Mouse (Mus musculus) lung, postnatal 4 days (tissue): ENCODE measurements around the gene Depdc1a.
"Not testable (repeated sequence)": the region's sequence is repeated elsewhere in the genome, so short reads cannot be mapped to it uniquely, and the experiment has no call there.

Experiments used
- DNase-seq, 2 experiments: peaks; one replicate each; pipeline ENCODE4 v3.0.0; 2021

Depdc1a gene

DNA sequence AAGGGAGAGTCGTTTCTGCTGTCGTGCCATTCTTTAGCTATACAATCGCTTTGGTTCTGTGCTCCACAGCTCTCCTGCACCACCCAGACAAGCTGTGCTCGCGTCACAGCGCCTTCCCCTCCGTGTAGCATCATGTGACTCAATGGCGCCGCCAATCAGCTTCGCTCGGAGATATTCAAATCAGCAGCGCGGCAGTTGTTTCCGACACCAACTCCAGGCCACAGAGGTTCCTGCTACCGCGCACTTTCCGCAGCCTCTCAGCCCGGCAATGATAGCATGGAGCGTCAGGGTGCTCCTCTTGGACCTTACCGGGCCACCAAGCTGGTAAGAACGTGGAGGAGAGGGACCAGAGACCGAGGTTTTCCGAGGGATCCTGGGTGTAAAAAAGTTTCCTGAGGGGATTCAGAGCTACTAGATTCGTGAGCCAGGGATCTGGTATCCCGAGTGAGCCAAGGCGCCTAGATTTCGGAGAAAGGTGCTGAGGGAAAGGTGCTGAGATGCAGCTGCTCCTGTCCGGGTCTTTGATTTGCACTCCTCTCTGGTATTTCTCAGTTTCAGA, at the start of gene Depdc1a:
Gene Depdc1a, plus strand, starts transcription at position 191 of the 559 bp plus-strand sequence.
- DNase-seq = peak; percentile 92 to 94

DNA sequence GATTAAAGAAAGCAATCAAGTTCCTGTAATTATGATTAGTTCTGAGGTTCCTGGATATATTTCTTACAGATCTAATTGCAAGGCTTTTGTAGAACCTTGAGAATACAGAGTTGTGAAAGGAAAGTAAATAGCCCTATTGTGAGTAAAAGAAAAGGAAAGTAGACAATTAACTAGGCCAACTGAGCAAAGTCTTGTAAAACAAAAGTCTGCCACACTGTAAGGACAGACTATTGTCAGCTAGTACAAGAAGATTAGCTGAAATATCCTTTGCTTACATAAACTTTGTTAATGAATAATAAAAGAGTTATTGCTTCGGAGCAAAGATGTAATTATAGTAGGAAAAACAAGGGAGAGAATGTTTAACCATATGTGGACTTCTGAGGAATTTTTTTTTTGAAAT, 25.2 kb upstream of the Depdc1a start:
- no peak for DNase-seq

DNA sequence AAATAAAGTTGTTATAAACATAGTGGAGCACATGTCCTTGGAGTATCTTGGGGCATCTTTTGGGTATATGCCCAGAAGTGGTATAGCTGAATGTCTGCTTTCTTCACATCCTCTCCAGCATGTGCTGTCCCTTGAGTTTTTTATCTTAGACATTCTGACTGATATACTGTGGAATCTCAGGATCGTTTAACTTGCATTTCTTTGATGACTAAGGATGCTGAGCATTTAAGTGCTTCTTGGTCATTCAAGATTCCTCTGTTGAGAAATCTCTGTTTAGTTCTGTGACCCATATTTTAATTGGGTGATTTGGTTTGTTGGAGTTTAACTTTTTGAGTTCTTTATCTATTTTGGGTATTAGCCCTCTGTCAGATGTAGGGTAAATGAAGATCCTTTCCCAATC, 19.8 kb upstream of the Depdc1a start:
- DNase-seq = no peak

DNA sequence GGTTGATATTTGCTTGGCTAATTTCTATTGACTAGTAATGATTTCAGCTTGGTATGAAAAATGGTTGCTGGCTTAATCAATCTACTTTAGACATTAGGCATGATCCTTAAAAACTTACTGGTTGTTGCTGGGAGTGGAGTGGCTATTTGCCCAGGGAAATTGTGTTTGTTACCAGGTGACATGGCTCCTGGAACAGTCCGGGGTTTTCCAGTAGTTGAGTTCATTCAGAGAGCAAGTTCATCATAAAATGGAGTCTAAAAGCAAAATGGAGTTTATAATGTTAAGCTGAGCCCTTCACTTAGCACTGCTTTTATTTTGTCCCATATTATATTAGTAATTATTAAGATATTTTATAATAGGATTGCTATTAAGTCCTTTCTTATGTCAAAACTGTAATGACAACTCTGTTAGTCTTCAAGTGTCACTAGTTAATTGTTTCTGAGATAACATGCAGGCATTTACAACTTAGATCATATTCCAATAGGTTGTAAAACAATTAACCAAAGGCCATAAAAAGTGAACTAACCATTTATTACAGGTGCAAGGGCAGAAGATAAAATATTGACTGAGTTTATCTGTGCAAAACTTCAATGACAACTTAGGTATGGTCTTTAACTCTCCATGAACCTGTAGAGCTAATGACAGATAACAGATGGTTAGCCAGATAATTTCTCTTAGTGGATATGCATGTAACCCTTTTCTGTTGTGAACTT, 17.8 kb upstream of the Depdc1a start:
- DNase-seq = no peak

DNA sequence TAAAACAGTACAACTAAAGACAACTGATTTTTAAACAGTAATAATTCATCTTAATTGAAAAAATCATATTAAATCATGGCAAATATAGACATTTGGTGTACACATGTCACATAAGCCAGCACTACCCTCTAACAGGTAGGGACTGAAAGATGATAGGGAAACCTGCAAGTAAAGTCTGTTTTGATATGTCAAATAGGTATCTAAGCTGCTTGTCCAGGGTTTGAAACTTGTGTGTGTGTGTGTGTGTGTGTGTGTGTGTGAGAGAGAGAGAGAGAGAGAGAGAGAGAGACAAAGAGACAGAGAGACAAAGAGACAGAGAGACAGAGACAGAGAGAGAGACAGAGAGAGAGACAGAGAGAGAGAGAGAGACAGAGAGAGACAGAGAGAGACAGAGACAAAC, 524 bp upstream of the Depdc1a start:
- DNase-seq = not testable (repeated sequence)

DNA sequence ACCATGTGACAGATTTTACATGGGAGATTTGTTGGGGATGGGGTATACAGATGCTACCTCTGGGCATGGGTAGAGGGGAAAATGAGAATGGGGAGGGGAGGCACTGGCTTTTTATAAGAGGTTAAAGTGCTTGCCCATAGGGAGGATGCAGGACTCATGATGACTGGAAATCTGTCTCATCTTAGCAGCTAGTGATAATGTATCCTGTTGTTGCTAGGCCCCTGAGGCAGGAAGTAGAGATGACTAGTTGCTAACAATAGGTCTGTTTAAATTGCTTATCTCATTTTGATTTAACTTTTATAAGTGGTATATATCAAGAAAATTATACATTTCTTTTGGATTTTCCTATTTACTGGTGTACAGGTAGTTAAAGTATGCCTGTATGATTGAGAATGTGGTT, 13.7 kb downstream of the Depdc1a start:
- DNase-seq = no peak

DNA sequence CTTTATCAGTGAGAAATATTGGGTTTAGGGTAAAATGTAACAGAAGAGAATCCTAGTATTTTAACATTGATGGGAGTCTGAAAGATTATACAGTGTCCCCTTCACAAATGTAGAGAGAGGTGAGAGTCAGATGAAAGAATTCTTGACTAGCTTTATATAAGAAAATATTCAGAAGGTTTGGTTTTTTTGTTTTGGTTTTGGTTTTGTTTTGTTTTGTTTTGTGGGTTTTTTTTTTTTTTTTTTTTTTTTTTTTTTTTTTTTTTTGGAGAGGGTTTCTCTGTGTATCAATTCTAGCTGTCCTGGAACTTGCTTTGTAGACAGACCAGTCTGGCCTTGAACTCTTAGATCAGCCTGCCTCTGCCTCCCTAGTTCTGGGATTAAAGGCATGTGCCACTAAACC, 33.3 kb downstream of the Depdc1a start:
- no peak for DNase-seq

DNA sequence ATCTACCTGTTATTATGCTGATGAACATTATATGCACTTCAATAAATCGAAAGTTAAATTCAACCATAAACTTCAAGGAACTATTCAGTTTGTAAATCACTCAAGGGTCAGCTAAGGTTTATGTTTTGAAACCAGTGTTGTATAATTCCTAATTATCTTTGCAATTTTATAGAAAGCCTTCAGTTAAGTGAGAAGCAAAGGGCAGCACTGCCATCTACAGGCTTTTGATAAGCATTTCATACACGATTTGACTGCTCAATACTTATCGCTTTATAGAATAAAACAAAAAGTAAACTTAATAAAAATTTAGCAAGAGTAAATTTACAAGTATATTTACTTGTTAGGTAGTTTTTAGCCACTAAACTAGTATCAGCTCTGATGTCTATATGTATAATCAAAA, 53.1 kb downstream of the Depdc1a start:
- DNase-seq = no peak

DNA sequence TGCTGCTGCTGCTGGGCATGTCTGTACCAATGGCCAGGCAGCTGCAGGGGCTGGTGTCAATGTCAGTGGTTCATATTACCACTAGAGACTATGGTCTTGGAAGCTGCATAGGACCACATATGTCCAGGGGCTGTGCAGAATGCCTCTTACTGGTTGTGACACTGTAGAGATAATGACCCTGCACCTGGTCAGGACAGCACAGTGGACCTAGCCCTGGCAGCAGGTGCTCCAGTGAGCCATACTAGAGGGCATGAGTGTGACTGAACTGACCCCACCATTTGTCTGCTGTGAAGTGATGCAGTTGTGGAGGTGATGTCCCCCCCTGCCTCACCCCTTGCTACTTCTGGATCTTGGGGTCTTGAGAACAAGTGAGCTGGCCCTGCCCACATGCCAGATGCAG, 55.0 kb downstream of the Depdc1a start:
- DNase-seq = no peak
